Mouse (Mus musculus): Measurements from ENCODE around the gene Ldah.

Gene Ldah

GRCm38 (mm10) chr12:8313270-8313771 lies 105.4 kb downstream of the Ldah start, which contains the start of gene Hs1bp3:
Hs1bp3 (plus strand) TSS chr12:8313432.
- DNase-seq (ENCODE audit: low read depth, low spot score): peak; percentile 87

- no peak for DNase-seq (ENCODE audit: low read depth, low spot score)
These were observed 105.9 kb downstream of the Ldah start for GRCm38 (mm10) chr12:8313773-8314172.

DNA sequence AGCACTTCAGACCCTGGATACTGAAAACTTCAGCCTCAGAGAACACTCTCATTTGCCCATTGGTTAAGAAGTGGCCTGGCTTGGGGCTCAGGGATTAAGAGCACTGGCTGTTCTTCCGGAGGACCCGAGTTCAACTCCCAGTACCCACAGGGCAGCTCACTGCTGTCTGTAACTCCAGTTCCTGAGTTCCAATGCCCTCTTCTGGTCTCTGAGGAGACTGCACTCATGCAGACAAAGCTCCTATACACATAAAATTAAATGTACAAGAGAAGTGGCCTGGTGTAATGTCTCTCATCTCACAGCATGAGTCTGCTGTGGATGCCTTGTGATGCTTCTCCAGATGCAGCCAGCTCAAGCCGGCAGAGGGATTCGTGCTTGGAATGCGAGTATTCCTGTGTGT lies 108.6 kb downstream of the Ldah start:
- no peak for DNase-seq (ENCODE audit: low read depth, low spot score)

DNA sequence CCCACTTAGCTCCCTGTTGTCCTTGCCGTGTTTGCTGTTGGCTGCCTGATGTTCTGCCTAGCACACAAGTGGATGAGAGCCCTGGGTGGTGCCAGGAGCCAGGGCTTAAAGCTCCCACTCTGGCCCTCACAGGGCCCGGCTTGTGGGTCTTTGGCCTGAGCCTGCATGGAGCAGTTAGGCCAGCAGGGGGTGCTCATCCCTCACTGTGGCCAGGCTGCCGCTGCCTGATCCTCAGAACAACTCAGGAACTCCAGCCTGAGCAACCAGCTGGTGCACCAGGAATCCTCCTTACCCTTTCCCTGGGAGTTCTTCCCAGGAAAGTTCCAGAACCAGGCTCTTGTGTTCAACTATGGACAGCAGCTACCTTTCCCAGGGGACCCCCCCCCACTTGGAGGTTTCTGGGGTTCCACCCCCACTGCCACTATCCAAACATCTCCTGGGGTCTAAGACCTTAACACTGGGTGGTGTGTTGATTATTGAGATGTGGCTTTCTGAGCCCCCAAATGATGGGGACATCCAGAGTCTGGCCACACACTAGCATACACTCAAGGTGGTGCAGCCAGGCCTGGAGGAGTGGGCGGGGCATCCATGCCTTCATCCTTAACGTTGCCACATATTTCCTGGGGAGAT lies 112.3 kb downstream of the Ldah start:
- peak; percentile 58 for DNase-seq (ENCODE audit: low read depth, low spot score)

GRCm38 (mm10) chr12:8321506-8321905 lies 113.6 kb downstream of the Ldah start:
- no peak for DNase-seq (ENCODE audit: low read depth, low spot score)

DNA sequence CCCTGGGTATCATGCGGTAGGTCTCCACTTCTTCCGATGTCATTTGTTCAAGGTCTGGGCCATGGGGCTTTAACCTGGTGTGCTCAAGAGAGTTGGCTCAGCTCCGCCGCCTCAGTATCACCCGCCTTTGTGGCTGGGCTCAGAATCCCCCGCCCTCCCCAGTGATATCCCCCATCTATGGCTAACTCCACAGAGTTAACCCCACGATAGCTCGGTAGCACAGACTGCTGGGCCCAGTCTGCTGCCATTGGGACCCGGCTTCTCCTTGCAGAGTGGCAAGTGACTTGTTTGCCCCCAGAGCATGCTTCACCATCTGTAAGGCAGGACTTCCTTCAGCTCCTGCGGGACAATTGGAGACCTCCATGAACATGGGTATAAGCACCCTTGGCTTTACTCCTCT lies 116.2 kb downstream of the Ldah start:
- DNase-seq (ENCODE audit: low read depth, low spot score): no peak

DNA sequence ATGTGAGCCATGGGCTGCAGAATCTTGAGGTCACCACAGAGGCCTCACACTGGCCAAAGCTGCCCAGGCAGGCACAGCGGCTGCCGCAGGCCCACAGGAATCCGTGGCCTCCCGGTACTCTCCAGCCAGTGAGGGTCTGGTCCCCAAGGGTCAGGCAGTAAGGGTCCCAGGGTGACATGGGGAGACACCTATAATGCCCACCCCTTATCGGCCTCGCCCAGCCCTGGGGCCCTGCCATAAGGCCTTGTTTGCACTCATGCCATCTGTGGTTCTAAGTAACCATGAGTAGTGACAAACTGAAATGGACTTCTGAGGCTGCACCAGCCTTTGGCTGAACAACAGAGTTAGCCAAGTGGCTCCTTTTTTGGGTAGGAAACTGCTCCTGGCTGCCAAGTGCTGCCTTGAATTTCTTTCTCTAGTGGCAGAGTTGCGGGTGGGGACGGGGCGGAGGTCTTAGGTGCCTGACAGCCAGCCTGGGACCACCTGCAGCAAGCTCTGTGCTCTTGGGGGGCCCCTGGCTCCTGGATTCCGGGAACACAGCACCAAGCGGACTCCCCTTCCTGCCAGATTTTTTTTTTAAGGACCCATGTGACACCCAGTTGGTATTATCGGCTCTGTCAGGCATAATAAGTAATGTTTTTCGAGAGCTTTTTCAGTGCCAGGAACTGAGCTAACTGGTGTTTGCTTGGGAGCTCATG lies 117.5 kb downstream of the Ldah start:
- DNase-seq (ENCODE audit: low read depth, low spot score): no peak

- DNase-seq (ENCODE audit: low read depth, low spot score): no peak
These were observed 118.1 kb downstream of the Ldah start for GRCm38 (mm10) chr12:8325943-8326522.

GRCm38 (mm10) chr12:8326825-8327674 lies 119.1 kb downstream of the Ldah start:
- peak; percentile 80 for DNase-seq (ENCODE audit: low read depth, low spot score)

DNA sequence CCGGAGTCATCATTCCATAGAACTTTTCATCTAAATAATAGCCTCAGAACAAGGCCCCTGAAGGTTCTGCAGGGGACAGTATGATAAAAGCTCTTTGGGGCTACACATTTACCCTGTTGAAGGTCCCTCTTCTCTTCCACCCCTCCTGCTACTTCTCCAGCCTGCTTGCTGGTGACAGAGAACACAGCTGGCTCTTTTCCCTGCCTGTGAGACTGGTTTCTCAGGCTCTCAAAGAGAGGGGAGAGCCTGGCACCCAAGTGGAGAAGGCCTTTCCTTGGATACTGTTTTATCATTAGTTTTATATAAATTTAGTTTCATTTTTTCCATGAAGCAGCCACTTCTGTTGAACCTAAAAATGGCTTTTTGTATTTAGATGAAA lies 119.8 kb downstream of the Ldah start:
- DNase-seq (ENCODE audit: low read depth, low spot score): no peak

GRCm38 (mm10) chr12:8329236-8329635 lies 121.3 kb downstream of the Ldah start:
- DNase-seq (ENCODE audit: low read depth, low spot score): no peak

GRCm38 (mm10) chr12:8331489-8332173 lies 123.7 kb downstream of the Ldah start:
- DNase-seq (ENCODE audit: low read depth, low spot score): no peak

DNA sequence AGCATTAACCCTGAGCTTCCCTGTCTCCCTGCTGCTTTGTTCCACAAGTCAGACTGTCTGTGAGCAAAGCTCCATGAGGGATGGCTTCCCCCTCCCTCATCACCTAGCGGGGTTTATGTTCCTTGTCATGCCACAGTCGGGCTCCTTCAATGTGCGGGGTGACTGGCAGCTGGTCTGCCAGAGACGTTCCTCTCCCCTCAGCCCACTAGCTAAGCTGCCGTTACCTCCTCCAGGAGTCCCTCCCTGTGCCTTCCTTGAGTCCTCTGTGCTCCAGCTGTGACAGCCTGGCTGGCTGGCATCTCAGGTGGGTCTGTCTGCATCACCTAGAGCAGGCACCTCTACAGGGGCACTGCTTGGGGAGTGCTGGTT lies 124.3 kb downstream of the Ldah start:
- DNase-seq (ENCODE audit: low read depth, low spot score): no peak

GRCm38 (mm10) chr12:8333617-8334016 lies 125.7 kb downstream of the Ldah start:
- DNase-seq (ENCODE audit: low read depth, low spot score): no peak

DNA sequence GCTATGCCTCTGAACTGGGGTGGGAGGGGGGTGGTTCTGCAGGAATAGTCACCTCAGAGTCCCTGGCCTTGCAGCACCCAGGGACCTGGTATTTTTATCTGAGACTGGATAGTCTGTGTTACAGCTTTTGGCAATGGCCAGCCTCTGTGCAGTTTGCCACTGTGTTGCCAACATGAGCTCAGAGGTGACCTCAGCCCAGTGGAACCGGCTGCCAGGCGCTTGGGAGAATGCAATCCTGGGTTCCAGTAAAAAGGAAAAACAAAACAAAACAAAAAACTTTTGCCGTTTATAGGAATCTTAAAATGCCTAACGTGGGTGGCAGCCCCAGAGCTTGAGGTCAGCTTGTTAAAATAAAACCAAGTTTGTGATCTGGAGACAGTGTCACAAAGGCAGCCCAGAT lies 126.4 kb downstream of the Ldah start:
- no peak for DNase-seq (ENCODE audit: low read depth, low spot score)

All from CD4-positive helper T cell, adult 2 months (primary cell).